Mouse (Mus musculus) kidney, adult 2 months (tissue): Measurements from ENCODE around the gene Sly. TPM values are rescaled to one million over a fixed set of nuclear protein-coding genes. Genes with fewer than 3 reads are reported as not detected.
"Not testable (repeated sequence)": the region's sequence is repeated elsewhere in the genome, so short reads cannot be mapped to it uniquely, and the experiment has no call there.

Source experiments
- DNase-seq: peaks from one replicate; pipeline ENCODE4 v3.0.0; 2021
- H3K27ac ChIP-seq: fragments of 200-500 bp; 2 replicates; pipeline ENCODE4 v1.5.1; 2012; ENCODE audit warnings: low read depth, low read length, control low read depth, inconsistent platforms; ENCODE audit not compliant: insufficient read depth
- H3K27me3 ChIP-seq: fragments of 200-500 bp; replicated peaks from 2 replicates; pipeline ENCODE4 v1.6.1; 2012; ENCODE audit warnings: mild to moderate bottlenecking, moderate library complexity, low read length, inconsistent platforms; ENCODE audit not compliant: control insufficient read depth, insufficient read depth
- H3K36me3 ChIP-seq: fragments of 200-500 bp; 2 replicates; pipeline ENCODE4 v1.6.1; 2012; ENCODE audit warnings: mild to moderate bottlenecking, moderate library complexity, low read length, inconsistent platforms; ENCODE audit not compliant: control insufficient read depth, insufficient read depth
- H3K4me1 ChIP-seq: fragments of 200-500 bp; 2 replicates; pipeline ENCODE4 v1.6.1; 2011; ENCODE audit warnings: low read length; ENCODE audit not compliant: control insufficient read depth, insufficient read depth
- H3K4me3 ChIP-seq: fragments of 200-500 bp; 2 replicates; pipeline ENCODE4 v1.5.1; 2011; ENCODE audit warnings: mild to moderate bottlenecking, low read depth, low read length, control low read depth; ENCODE audit not compliant: insufficient read depth
- WGBS: fragments of 180-500 bp; shearing (Covaris S2); methylation state at CpG from one replicate; pipeline ENCODE4 v1.1.7; 2018; 5-methylcytosine and 5-hydroxymethylcytosine counted together
- polyA plus RNA-seq: library from polyadenylated mRNA; depleted of rRNA; stranded (reverse); fragments of >200 nt; gene quantifications from 2 replicates; pipeline ENCODE4 v1.2.3, GENCODE M21; 2012; rRNA removed

The Sly gene
- not detected in 2 replicates for polyA plus RNA-seq

- not testable (repeated sequence) for DNase-seq, H3K4me3 ChIP-seq, H3K27me3 ChIP-seq, H3K4me1 ChIP-seq, H3K27ac ChIP-seq, H3K36me3 ChIP-seq
- no CpG with 5 or more reads among the region's 5 CpGs for WGBS
These were observed at the start of gene Sly for GRCm38 (mm10) chrY:57186888-57187287. TSS of gene Sly (plus strand) at chrY:57187188.
